Mouse (Mus musculus) adrenal gland, adult (tissue): Measurements from ENCODE around the gene Kif2a.
"Not testable (repeated sequence)": the region's sequence is repeated elsewhere in the genome, so short reads cannot be mapped to it uniquely, and the experiment has no call there.

Source experiments
- DNase-seq, 2 experiments: peaks; one replicate each; pipeline ENCODE4 v3.0.0; 2022 to 2023; ENCODE audit warnings: low spot score in 1 of 2; ENCODE audit not compliant: inconsistent age in 2 of 2

Gene Kif2a

DNA sequence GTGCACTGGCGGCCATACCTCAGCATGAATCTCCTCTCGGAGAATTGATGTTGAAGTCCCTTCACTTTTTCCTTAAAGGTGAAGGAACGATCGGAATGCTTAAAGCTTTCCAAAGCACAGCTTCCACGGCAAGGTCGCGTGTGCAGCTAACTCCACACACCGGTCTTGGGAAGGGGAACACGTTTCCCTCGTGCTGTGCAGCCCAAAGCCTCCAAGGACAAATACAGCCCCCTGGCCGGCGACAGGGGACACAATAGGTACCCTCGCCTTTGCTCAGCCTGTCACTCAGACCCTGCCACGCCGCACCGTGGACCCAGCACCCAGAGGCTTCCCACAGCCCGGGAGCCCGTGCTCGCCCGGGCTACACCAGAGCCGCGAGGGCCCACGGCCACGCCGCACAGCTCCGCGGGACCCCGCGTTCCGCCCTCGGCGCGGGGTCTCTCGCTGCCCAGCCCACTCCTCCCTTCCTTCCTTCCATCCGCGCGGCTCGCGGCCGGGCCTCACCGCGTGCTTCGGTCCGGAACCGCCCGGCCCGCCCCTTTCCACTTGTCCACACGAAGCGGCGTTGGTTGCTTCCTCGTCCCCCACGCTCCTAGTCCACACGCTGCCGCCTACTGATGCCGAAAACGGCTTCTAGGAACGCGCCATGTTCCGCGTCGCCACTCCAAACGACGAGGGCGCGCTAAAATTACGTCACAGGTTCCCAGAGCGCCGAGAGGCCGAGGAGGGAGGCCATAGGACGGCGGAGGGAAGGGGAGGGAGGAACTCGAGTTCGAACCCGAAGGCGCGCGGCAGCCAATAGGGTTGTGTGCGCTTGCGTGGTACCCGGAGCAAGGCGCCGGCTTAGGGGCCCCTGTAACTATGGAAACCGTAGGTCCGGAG, 85.4 kb downstream of the Kif2a start, which contains the start of gene Ipo11:
TSS of gene Ipo11 (minus strand) at position 703 of the 882 bp plus-strand sequence.
- DNase-seq = peak; percentile 90 to 95

DNA sequence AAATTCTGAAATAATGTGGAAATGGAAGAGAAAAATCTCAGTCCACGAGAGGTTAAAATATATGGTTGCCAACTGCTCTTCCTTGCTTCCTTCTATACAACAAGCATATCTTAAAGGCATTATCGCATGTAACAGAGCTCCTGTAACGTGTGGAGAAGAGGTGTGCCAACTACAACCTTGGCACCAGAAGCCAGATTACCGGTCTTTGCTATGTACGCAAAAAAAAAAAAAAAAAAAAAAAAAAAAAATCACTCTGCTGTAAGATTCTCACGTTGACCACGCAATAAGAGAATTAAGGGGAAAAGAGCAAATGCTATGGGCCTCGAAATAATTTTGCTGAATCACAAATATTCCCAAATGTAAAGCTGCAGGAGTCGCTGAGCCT, 86.1 kb downstream of the Kif2a start:
- no peak for DNase-seq

DNA sequence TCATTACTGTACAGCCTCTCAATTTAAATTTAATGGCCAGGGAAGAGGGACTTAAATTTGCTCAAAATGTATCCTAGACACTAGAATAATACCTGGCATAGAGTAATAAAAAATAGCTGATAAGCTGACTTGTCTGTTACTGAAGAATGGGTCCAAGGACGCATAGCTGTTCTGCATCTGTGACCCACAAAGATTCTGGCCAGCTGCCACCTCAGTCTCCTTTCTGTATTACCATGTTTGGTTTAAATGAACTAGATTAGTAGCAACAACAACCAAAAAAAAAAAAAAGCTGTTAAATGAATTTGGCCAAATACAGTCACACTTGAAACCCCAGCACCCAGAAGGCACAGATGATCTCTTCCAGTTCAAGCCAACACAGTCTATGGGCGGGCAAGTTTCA, 92.7 kb downstream of the Kif2a start:
- peak; percentile 48 to 77 for DNase-seq

DNA sequence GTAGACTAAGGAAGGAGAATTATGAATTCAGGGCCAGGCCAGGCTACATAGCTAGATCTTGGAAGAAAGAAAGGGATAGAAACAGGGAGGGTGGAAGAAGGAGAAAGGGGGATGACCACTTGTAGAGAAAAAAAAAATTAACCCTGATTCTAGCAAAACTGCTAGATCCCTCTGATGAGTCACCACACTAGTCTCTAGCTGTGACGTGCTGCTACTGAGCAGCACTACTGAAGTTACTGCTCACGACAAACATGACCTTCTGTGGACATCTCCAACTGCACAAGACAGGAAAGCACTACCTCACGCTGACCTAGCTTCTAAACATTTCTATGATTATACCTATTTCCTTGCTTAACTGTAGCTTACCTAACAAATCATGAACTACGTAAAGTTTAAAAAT, 93.6 kb downstream of the Kif2a start:
- peak; percentile 23 to 65 for DNase-seq

DNA sequence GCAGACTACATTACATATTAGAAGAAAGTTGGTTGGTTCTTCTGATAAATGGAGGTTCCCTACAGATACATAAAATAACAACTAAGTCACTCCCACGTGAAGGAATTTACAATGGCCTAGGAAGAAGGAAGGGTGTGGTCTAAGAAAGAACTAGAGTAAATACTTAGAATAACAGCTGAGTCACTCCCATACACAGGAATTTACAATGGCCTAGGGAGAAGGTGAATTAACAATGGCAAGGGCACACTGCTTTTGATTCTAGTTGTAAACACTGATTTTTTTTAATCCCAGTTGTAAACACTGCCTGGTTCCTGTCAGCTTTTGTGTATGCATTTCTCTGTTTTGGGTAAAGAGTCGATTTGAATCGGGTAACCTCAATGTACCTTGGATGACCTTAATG, 96.0 kb downstream of the Kif2a start:
- DNase-seq = not testable (repeated sequence)

DNA sequence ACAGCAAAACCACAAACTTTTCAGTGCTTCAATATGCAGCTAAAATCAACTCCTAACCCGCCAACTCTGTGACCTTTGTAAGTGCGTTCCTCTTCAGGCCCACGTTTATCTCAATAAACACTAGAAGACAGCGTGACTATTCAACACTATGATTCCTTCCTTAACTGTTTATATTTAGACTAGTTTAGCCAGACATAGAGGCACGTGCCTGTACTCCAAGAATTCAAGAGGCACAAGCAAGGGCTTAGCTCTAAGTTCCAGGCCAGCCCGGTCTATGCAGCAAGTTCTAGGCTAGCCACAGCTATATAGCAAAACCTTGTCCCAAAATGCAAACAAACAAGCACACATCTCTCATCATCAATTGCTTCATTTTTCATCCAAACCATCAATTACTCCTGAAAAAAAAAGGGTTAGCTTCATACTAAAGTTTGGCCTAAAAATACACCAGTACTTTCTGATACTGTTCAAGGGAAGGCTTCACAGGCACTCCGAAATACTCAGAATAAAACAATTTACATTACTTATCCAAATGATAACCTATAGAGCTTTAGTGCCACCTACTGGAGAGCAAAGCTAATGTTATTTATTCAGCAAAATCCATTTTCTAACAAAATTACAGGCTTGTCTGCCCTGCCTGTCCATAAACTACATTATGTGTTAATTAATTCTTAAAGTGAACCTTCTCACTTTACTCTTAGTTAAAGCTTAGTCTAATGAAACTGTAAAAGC, 103.4 kb downstream of the Kif2a start:
- peak in 1 of 2 experiments; percentile 60 for DNase-seq

DNA sequence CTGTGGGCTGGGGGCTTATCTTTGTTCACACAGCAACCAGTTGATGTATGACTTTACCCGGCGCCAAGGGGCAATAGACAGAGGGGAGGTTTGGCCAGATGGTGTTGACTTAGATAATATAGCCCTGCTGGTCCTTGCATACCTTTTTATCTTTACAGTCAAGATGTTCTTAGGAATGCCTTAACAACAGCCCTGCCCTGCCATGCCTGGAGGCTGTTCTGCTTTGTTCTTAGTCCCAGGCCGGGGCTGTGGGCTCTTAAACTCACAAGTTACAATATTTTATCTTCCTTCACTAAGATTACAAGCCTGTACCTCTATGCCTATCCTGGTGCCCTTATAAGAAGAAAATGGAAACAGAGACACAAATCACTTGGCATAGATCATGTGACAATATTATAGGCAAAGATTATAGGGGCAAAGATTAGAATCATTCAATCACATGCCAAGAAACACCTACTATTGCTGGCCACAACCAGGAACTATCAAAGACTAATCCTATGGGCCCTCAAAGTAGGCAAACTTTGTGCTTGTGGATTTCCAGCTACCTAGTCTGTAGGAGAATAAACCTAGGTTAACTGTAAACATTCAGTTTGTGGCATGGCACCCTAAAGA, 108.7 kb downstream of the Kif2a start:
- DNase-seq = no peak

DNA sequence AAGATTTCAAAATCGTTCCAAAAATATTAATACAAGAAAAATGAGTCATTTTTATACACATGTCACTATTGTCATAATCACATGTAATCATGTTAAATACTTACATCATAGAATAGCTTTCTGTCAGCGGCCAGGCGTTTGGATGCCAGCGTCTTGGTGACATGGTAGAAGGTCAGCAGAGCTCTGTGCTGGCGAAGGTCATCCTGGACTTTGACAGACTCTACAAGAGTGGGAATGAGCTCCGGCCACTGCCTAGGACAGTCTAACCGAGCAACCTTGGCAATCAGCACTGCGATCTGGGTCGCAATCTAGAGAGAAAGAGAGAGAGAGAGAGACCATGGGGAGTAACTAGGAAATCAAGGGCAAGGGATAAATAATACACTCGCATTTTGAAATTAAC, 111.8 kb downstream of the Kif2a start:
- DNase-seq = peak; percentile 36 to 70
